Mouse (Mus musculus) MEL (cell line): ENCODE measurements around the gene Gfra1.

ENCODE experiments used
- CTCF ChIP-seq, 3 experiments: IDR thresholded peaks in 2 of 3; conservative IDR thresholded peaks in 1 of 3; 2 replicates each; pipeline ENCODE4 v1.5.1; 2011 to 2012; ENCODE audit warnings: low read length in 3 of 3, low read depth in 2 of 3, mild to moderate bottlenecking in 2 of 3, improper control_type of control experiment in 1 of 3, inconsistent platforms in 1 of 3, mixed read lengths in 1 of 3, moderate library complexity in 1 of 3; ENCODE audit not compliant: control insufficient read depth in 1 of 3, insufficient read depth in 1 of 3, poor library complexity in 1 of 3, severe bottlenecking in 1 of 3
- EP300 ChIP-seq, 2 experiments: IDR thresholded peaks; 2 replicates each; pipeline ENCODE4 v1.6.1; 2011; ENCODE audit warnings: improper control_type of control experiment in 2 of 2, low read length in 2 of 2, low read depth in 1 of 2, mild to moderate bottlenecking in 1 of 2
- GATA1 ChIP-seq: IDR thresholded peaks from 2 replicates; pipeline ENCODE4 v1.6.1; 2011; ENCODE audit warnings: low read depth, low read length, improper control_type of control experiment
- JUND ChIP-seq: IDR thresholded peaks from 2 replicates; pipeline ENCODE4 v1.6.1; 2011; ENCODE audit warnings: low read depth, mild to moderate bottlenecking, improper control_type of control experiment, low read length
- MAZ ChIP-seq: IDR thresholded peaks from 2 replicates; pipeline ENCODE4 v1.6.1; 2012; ENCODE audit warnings: low read depth, mild to moderate bottlenecking, inconsistent platforms, low read length, improper control_type of control experiment
- MXI1 ChIP-seq: IDR thresholded peaks from 2 replicates; pipeline ENCODE4 v1.6.1; 2011; ENCODE audit warnings: mild to moderate bottlenecking, low read depth, low read length, improper control_type of control experiment
- POLR2A ChIP-seq, 2 experiments: IDR thresholded peaks; 2 replicates each; pipeline ENCODE4 v1.6.1; 2011 to 2012; ENCODE audit warnings: low read length in 2 of 2, mild to moderate bottlenecking in 2 of 2, control low read depth in 1 of 2, improper control_type of control experiment in 1 of 2, low read depth in 1 of 2, moderate library complexity in 1 of 2; ENCODE audit not compliant: control insufficient read depth in 1 of 2, insufficient read depth in 1 of 2, poor library complexity in 1 of 2
- TBP ChIP-seq: IDR thresholded peaks from 2 replicates; pipeline ENCODE4 v1.8.0; 2011; ENCODE audit warnings: low read depth, low read length, improper control_type of control experiment

- no peak for TF ChIP-seq POLR2A (IDR thresholded peaks at IDR 0.05; ENCODE audit: control insufficient read depth in 1 of 2, insufficient read depth in 1 of 2, low read depth in 1 of 2, low read length in 2 of 2, poor library complexity in 1 of 2)
- TF ChIP-seq CTCF (IDR thresholded peaks at IDR 0.05 in 2 of 3, conservative IDR thresholded peaks at IDR 0.05 in 1 of 3; ENCODE audit: control insufficient read depth in 1 of 3, insufficient read depth in 1 of 3, low read depth in 2 of 3, low read length in 3 of 3, poor library complexity in 1 of 3, severe bottlenecking in 1 of 3): no peak
- no peak for TF ChIP-seq EP300 (IDR thresholded peaks at IDR 0.05; ENCODE audit: low read depth in 1 of 2, low read length in 2 of 2)
- TF ChIP-seq TBP: no peak
- TF ChIP-seq JUND: no peak
- no peak for TF ChIP-seq MAZ
- TF ChIP-seq MXI1: no peak
- TF ChIP-seq GATA1: no peak
Measured at GRCm38 (mm10) chr19:58297926-58298325, 157.8 kb downstream of the Gfra1 start.
